Mouse (Mus musculus) hindbrain, embryonic 10.5 days (tissue): ENCODE measurements around the gene Ski. TPM values are rescaled to one million over a fixed set of nuclear protein-coding genes. Genes with fewer than 3 reads are reported as not detected.

Experiments used
- DNase-seq: peaks from one replicate; pipeline ENCODE4 v3.0.0-alpha.2; 2017; ENCODE audit warnings: low spot score
- H3K27ac ChIP-seq: fragments of 300-500 bp; sonication (generic); 2 replicates; pipeline ENCODE4 v1.5.1; 2016; ENCODE audit warnings: mild to moderate bottlenecking, moderate library complexity
- H3K27me3 ChIP-seq: fragments of 300-500 bp; sonication (generic); 2 replicates; pipeline ENCODE4 v1.6.1; 2016; ENCODE audit warnings: mild to moderate bottlenecking; ENCODE audit not compliant: poor library complexity, insufficient read depth, severe bottlenecking
- H3K36me3 ChIP-seq: fragments of 300-500 bp; sonication (generic); 2 replicates; pipeline ENCODE4 v1.6.1; 2016; ENCODE audit warnings: mild to moderate bottlenecking, moderate library complexity
- H3K4me1 ChIP-seq: fragments of 300-500 bp; sonication (generic); replicated peaks from 2 replicates; pipeline ENCODE4 v1.6.1; 2016; ENCODE audit warnings: mild to moderate bottlenecking
- H3K4me3 ChIP-seq: fragments of 300-500 bp; sonication (generic); 2 replicates; pipeline ENCODE4 v1.5.1; 2016; ENCODE audit warnings: mild to moderate bottlenecking, moderate library complexity
- H3K9me3 ChIP-seq: fragments of 300-500 bp; sonication (generic); 2 replicates; pipeline ENCODE4 v1.6.1; 2016; ENCODE audit warnings: mild to moderate bottlenecking, moderate library complexity
- WGBS: fragments of 180-500 bp; shearing (Covaris S2); methylation state at CpG from one replicate; pipeline ENCODE4 v1.1.7; 2016; 5-methylcytosine and 5-hydroxymethylcytosine counted together
- polyA plus RNA-seq: library from polyadenylated mRNA; unstranded; fragments of >200 nt; fragmentation: Nextera tagmentation; extraction: Ambion mirVana; gene quantifications from 2 replicates; pipeline ENCODE4 v1.2.1, GENCODE M21; 2016

The Ski gene
- polyA plus RNA-seq, 1 experiment from 2014 or later = 9.3 TPM

GRCm38 (mm10) chr4:155205919-155206318 is 16.5 kb downstream of the Ski start:
- WGBS = 69% methylated on average over 6 of the region's 6 CpGs
- H3K9me3 ChIP-seq = peaks cover 1% of the 10 kb centered on the region; the same call in 1 of the 2 replicates
- no peaks in the 10 kb centered on the region for H3K27me3 ChIP-seq
- H3K4me1 ChIP-seq = peaks cover 99% of the 10 kb centered on the region
- H3K4me3 ChIP-seq = no peak overlapping the region; the same call in 1 of the 2 replicates
- peaks cover 21% of the 10 kb centered on the region for H3K36me3 ChIP-seq
- no peak overlapping the region for H3K27ac ChIP-seq
- no peak for DNase-seq

DNA sequence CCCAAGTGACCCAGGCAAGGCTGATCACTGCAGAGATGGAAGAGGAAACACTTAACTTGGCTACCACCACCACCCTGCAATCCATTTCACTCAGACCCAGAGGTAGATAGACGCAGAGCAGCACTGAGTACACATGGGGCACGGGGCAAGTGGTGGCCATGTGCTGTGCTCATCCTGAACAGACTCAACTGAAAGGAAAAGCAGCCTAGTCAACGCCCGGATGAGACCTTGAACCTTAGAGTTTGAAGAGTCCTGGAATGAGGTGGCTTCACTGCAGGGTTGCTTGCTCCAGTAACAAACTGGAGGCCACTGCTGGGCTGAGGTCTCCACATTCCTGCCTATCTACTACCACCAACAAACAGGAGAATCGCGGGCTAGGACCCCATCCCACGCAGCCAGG is 20.6 kb downstream of the Ski start:
- H3K27me3 ChIP-seq = no peaks in the 10 kb centered on the region
- H3K9me3 ChIP-seq = no peaks in the 10 kb centered on the region
- peaks cover 6% of the 10 kb centered on the region for H3K36me3 ChIP-seq
- DNase-seq = no peak
- 95% methylated on average over 7 of the region's 7 CpGs for WGBS
- H3K27ac ChIP-seq = no peak overlapping the region
- peaks cover 98% of the 10 kb centered on the region for H3K4me1 ChIP-seq
- H3K4me3 ChIP-seq = no peak overlapping the region

- WGBS = 83% methylated on average over 3 of the region's 3 CpGs
- Histone ChIP-seq H3K4me1 (peaks cover 98% of the 10 kb centered on the region), H3K9me3 (no peaks in the 10 kb centered on the region), H3K4me3 (no peak overlapping the region), H3K36me3 (peaks cover 6% of the 10 kb centered on the region), H3K27ac (no peak overlapping the region), H3K27me3 (no peaks in the 10 kb centered on the region)
- DNase-seq = no peak
Observed at GRCm38 (mm10) chr4:155200861-155201390, 21.5 kb downstream of the Ski start.

GRCm38 (mm10) chr4:155197726-155198125 is 24.7 kb downstream of the Ski start:
- WGBS = 61% methylated on average over 6 of the region's 6 CpGs
- Histone ChIP-seq H3K27ac (no peak overlapping the region; the same call in 1 of the 2 replicates), H3K27me3 (no peaks in the 10 kb centered on the region), H3K4me3 (no peak overlapping the region), H3K36me3 (peaks cover 4% of the 10 kb centered on the region), H3K9me3 (no peaks in the 10 kb centered on the region), H3K4me1 (peaks cover 90% of the 10 kb centered on the region)
- no peak for DNase-seq

- H3K27me3 ChIP-seq = no peaks in the 10 kb centered on the region
- 94% methylated on average over 9 of the region's 9 CpGs for WGBS
- DNase-seq = no peak
- H3K9me3 ChIP-seq = no peaks in the 10 kb centered on the region
- peaks cover 90% of the 10 kb centered on the region for H3K4me1 ChIP-seq
- H3K4me3 ChIP-seq = no peak overlapping the region
- H3K27ac ChIP-seq = no peak overlapping the region
- peaks cover 9% of the 10 kb centered on the region for H3K36me3 ChIP-seq
Observed at GRCm38 (mm10) chr4:155195204-155195603, 27.2 kb downstream of the Ski start.

DNA sequence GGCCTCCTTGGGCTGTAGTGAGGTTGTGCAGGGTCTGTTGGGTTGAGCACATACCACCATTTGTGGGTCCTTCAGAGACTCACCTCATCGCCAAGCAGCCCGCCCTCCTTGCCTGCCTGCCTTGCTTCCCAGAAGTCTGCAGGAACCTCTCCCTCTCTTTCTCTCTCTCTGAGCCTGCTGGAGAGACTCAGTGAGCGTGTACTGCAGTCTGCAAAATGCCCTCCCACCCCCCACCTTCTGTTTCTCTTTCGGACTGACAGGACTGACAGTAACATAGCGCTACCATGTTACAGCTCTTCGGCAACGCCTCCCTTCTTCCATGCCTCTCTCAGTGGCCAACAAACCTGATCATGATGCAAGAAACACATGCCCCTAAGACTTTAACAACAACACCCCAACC is 32.1 kb downstream of the Ski start:
- no peaks in the 10 kb centered on the region for H3K27me3 ChIP-seq
- H3K4me1 ChIP-seq = peaks cover 94% of the 10 kb centered on the region
- H3K9me3 ChIP-seq = no peaks in the 10 kb centered on the region
- H3K27ac ChIP-seq = peak overlapping the region; percentile 88
- peak overlapping the region; percentile 30 for H3K4me3 ChIP-seq
- WGBS = 39% methylated on average over 7 of the region's 7 CpGs
- no peak for DNase-seq
- peaks cover 9% of the 10 kb centered on the region for H3K36me3 ChIP-seq

- Histone ChIP-seq H3K4me1 (peaks cover 94% of the 10 kb centered on the region), H3K4me3 (peak overlapping the region; percentile 30), H3K27ac (peak overlapping the region; percentile 88), H3K9me3 (no peaks in the 10 kb centered on the region), H3K36me3 (peaks cover 9% of the 10 kb centered on the region), H3K27me3 (no peaks in the 10 kb centered on the region)
- 3% methylated on average over 4 of the region's 4 CpGs for WGBS
- DNase-seq = peak; percentile 78
Observed at GRCm38 (mm10) chr4:155189711-155190139, 32.7 kb downstream of the Ski start.

DNA sequence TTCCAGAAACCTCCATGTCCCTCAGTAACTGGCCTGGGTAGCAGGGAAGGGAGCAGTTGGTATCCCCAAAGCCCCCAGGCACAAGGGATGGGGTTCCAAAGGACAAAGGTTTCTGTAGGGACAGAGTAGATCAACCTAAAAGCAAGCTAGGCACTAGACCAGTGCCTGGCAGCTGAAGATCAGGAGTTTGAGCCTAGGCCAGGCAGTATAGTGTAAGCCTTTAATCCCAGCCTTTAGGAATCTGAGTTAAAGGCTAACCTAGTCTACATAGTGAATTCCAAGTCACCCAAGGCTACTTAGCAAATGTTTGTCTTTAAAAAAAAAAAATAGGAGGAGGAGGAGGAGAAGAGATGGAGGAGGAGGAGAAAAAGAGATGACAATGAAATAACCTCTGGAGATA is 33.6 kb downstream of the Ski start:
- peak overlapping the region; percentile 30; the same call in 1 of the 2 replicates for H3K4me3 ChIP-seq
- H3K27ac ChIP-seq = peak overlapping the region; percentile 88
- H3K27me3 ChIP-seq = no peaks in the 10 kb centered on the region
- DNase-seq = no peak
- H3K9me3 ChIP-seq = no peaks in the 10 kb centered on the region
- H3K4me1 ChIP-seq = peaks cover 100% of the 10 kb centered on the region
- peaks cover 11% of the 10 kb centered on the region for H3K36me3 ChIP-seq

- 3% methylated on average over 8 of the region's 8 CpGs for WGBS
- H3K27me3 ChIP-seq = no peaks in the 10 kb centered on the region
- H3K4me3 ChIP-seq = peak overlapping the region; percentile 30; the same call in 1 of the 2 replicates
- DNase-seq = peak; percentile 65
- H3K4me1 ChIP-seq = peaks cover 97% of the 10 kb centered on the region
- H3K9me3 ChIP-seq = no peaks in the 10 kb centered on the region
- peaks cover 14% of the 10 kb centered on the region for H3K36me3 ChIP-seq
- H3K27ac ChIP-seq = peak overlapping the region; percentile 88
Observed at GRCm38 (mm10) chr4:155188341-155188740, 34.1 kb downstream of the Ski start.

- no peak overlapping the region; the same call in 1 of the 2 replicates for H3K4me3 ChIP-seq
- H3K36me3 ChIP-seq = peaks cover 8% of the 10 kb centered on the region
- H3K4me1 ChIP-seq = peaks cover 94% of the 10 kb centered on the region
- no peaks in the 10 kb centered on the region for H3K9me3 ChIP-seq
- H3K27me3 ChIP-seq = no peaks in the 10 kb centered on the region
- WGBS = 54% methylated on average over 3 of the region's 3 CpGs
- peak overlapping the region; percentile 88 for H3K27ac ChIP-seq
- no peak for DNase-seq
Observed at GRCm38 (mm10) chr4:155187192-155187674, 35.2 kb downstream of the Ski start.

DNA sequence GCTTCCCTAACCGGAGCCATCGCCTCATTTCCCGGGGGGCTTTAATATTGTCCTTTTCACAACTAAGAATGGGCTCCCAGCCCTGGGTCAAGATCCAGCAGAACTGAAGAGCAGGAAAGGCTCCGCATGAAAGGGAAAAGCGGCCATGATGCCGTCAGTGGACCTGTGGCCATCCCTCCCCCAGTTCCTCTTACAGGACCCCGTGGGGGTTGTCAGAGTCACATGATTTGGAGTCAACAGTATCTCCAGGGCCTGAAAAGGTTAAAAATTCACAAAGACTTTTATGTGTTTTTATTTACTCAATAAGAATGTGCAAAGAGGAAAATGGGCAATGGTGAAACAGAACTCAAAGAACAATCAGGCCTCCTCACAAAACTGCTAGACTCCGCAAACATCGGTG is 36.5 kb downstream of the Ski start:
- no peaks in the 10 kb centered on the region for H3K27me3 ChIP-seq
- 88% methylated on average over 9 of the region's 9 CpGs for WGBS

GRCm38 (mm10) chr4:155184248-155185070 is 37.9 kb downstream of the Ski start:
- H3K4me1 ChIP-seq = peaks cover 80% of the 10 kb centered on the region
- peak overlapping the region; percentile 51 for H3K27ac ChIP-seq
- H3K9me3 ChIP-seq = no peaks in the 10 kb centered on the region
- H3K36me3 ChIP-seq = peaks cover 6% of the 10 kb centered on the region; the same call in 1 of the 2 replicates
- no peaks in the 10 kb centered on the region for H3K27me3 ChIP-seq
- no peak overlapping the region for H3K4me3 ChIP-seq
- DNase-seq = no peak
- WGBS = 86% methylated on average over 18 of the region's 18 CpGs

More for the DNA sequence above, 36.5 kb downstream of the Ski start:
- DNase-seq = no peak
- H3K4me1 ChIP-seq = peaks cover 85% of the 10 kb centered on the region
- H3K36me3 ChIP-seq = peaks cover 6% of the 10 kb centered on the region; the same call in 1 of the 2 replicates
- H3K4me3 ChIP-seq = no peak overlapping the region
- H3K27ac ChIP-seq = peak overlapping the region; percentile 88
- no peaks in the 10 kb centered on the region for H3K9me3 ChIP-seq

- Histone ChIP-seq H3K9me3 (no peaks in the 10 kb centered on the region), H3K4me3 (no peak overlapping the region), H3K36me3 (peaks cover 6% of the 10 kb centered on the region; the same call in 1 of the 2 replicates), H3K27ac (no peak overlapping the region), H3K27me3 (no peaks in the 10 kb centered on the region), H3K4me1 (peaks cover 80% of the 10 kb centered on the region)
- no peak for DNase-seq
- WGBS = 89% methylated on average over 7 of the region's 7 CpGs
Observed at GRCm38 (mm10) chr4:155183201-155183600, 39.2 kb downstream of the Ski start.
